Mouse (Mus musculus): ENCODE data around the gene Auts2.

The Auts2 gene

DNA sequence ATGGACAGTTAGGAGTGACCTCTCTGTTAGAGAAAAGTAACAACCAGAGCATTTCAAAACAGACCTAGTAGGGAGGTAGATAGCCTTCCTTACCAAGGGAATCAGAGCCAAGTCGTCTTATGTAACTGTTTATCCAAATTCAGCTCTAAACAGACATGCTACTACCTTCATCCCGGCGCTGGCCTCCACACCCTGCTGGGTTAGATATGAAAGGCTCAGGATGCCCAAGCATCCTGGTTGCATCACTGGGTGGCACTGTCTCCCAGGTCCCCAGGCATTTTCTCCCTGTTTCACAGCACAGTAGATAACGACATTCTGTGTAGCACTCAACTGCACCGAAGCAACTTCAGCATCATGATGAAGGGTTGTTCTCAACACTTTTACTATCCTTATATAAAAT, 154.4 kb downstream of the Auts2 start:
- no peak for DNase-seq (ENCODE audit: low spot score)

- DNase-seq (ENCODE audit: low spot score) = no peak
Measured at GRCm38 (mm10) chr5:132385244-132385855, 157.8 kb downstream of the Auts2 start.

DNA sequence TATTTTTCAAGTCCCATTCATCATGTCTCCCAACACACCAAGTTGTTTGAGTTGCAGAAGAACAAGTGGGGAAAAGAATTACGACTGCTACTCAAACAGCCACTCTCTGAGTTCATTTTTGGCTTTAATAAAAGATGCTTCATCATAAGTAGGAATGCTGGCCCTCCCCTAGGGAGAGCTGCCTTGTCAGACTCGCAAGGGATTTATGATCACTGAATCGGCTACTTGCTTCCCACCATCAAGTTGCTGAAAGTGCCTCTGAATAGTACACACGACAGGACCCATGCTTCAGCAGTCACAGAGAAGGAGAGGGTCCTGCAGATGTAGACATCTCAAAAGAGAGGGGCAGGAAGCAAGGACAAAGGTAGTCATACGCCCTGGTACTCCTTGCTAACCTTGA, 162.9 kb downstream of the Auts2 start:
- DNase-seq (ENCODE audit: low spot score) = no peak

DNA sequence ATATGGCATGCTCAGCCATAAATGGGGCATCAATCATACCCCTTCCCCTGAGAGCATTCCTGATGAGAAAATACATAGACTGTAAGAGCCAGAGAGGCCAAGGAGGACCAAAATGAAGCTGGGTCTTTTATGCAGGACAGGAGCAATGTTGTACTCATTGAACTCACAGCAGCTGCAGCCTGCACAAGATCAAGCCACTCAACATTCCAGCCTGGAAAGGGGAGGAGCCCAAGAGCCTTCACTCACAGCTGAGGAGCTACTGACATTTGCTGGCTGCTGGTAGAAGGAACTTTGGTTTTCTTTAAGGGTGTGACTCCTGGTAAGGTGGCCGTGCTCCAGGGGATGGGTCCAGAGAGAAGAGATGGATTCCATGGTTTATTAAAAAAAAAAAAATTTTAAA, 164.2 kb downstream of the Auts2 start:
- DNase-seq (ENCODE audit: low spot score) = no peak

DNA sequence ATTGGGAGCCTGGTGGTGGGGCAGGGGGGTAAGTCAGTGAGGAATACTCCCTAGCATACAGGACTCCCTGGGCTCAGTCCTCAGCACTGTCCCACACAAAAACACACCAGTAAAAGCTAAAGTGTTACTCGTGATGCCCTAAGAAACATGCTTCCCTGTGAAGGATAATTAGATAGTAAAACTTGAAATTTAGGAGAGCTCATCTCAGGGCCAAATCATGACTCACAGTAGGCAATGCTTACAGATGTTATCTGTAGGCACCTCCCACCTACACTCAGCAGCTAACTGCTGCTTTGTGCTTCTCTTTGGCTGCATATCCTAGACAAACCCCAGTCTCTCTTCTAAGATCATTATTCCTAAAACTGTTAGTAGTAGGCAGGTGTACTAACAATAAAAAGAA, 168.0 kb downstream of the Auts2 start:
- DNase-seq (ENCODE audit: low spot score) = no peak

DNA sequence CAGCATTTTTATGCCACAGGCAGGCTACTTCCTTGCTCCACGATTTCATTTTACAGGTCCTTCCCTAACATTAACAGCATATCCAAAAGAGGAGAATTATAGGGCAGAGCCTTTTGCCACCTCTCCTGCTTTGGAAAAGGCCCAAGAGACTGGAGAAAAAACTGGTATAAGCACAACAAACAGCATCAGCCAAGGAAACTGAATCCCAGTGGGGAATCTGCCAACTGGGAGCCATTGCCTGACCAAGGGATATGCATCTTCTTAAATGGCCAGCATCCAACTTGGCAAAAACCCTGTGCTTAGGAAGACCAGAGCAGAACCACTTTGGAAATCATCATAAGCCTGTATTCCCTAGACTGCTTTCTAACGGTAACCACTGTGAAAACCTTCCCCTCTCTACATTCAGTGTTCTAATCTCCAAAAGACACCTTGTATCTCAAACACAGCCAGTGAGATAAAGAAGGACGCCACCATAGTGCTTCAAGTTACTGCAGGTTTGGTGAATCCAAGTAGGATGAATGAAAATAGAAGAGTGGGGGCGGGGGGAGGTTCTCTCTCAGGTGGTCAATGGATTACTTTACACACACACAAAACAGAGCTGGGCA, 169.6 kb downstream of the Auts2 start:
- DNase-seq (ENCODE audit: low spot score) = no peak

DNA sequence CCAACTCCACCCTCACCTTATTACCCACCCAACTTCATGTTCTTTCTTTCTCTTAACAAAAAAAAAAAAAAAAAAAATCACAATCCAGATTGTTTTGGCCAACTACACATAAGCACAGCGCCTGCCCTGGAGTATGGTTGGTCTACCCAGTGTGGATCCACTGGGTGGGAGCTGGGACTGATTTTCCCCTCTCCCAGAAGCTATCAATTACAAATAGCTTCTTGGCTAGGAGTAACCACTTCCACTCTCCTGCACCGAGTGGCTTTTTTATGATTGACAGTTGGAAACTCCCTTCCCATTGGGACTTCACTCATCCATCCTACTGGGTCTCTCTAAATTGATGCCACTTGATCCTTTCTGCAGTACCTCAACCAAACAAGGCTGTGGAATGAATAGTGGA, 170.5 kb downstream of the Auts2 start:
- DNase-seq (ENCODE audit: low spot score) = no peak

GRCm38 (mm10) chr5:132368678-132369088, 174.5 kb downstream of the Auts2 start:
- no peak for DNase-seq (ENCODE audit: low spot score)

DNA sequence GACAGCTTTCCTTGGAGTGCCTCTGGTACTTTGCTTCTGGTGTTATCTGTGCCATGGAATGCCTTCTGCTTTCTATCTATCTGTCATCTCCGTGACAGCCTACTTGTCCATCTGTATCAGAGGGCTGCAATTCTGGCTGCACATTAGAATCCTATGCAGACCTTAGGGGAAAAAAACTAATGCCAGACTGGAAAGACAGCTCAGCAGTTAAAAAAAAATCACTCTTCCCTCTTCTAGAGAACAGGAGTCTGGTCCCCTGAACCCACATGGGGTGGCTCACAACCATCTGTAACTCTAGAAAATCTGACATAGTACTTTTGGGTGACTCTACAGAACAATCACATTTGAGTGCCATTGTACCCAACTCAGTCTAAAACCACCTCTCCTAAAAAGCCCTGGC, 181.9 kb downstream of the Auts2 start:
- no peak for DNase-seq (ENCODE audit: low spot score)

GRCm38 (mm10) chr5:132357726-132358125, 185.4 kb downstream of the Auts2 start:
- DNase-seq (ENCODE audit: low spot score) = no peak

GRCm38 (mm10) chr5:132355935-132356334, 187.2 kb downstream of the Auts2 start:
- no peak for DNase-seq (ENCODE audit: low spot score)

GRCm38 (mm10) chr5:132352437-132352836, 190.7 kb downstream of the Auts2 start:
- no peak for DNase-seq (ENCODE audit: low spot score)

- DNase-seq (ENCODE audit: low spot score) = no peak
Measured at GRCm38 (mm10) chr5:132351139-132351538, 192.0 kb downstream of the Auts2 start.

DNA sequence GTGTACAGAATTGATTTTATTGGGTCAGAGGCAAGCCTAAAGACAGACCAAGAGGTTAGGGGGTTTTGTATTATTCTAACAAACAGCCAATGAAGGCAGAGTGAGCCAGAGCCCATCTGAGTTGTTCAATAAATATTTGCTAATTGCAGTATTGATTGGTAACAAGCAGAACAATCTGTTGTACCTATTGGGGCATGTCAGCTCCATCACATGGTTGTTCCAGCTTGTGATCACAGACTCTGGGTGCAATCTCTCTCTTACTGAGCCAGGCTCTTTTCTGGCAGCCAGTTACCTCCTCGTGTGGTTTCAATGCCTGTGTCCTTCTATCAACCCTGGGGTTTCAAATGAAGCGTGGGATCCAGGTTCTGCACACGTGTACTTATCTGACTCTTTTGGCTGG, 201.8 kb downstream of the Auts2 start:
- DNase-seq (ENCODE audit: low spot score) = no peak

DNA sequence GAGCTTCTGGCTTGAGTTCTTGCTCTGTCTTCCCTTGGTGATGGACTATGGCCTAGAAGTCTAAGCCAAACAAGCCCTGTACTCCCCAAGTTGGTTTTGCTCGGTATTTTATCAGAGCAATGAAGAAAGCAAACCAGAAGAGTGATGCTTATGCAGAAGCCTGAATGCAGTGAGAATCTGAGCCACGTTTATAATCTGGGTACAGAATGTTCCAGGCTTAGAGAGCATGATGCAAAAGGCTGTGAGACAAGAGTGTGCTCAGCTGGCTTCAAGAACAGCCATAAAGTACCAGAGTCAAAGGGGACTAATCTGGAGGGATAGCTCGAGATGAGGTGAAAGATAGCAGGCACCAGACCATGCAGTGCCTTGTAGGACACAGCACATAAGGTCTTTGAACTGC, 205.5 kb downstream of the Auts2 start:
- no peak for DNase-seq (ENCODE audit: low spot score)

DNA sequence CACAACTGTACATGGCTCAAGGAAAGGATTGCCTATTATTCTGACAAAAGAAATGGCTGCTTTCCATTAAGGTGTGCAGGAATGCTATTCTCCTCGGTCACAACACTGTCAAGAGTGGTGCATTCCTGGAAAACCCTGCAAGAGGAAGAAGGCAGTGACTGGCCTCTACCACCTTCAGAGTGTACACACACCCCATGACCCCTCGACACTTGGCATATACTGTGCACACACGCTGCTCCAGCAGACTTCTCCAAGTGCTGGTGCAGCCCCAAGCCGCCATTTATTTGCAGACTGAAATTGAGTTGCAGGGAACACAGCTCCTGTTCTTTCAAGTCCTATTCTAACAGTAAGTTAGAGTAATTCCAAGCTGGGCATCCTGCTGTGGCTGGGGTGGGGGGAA, 207.4 kb downstream of the Auts2 start:
- DNase-seq (ENCODE audit: low spot score) = no peak

GRCm38 (mm10) chr5:132334796-132335195, 208.3 kb downstream of the Auts2 start:
- DNase-seq (ENCODE audit: low spot score) = no peak

GRCm38 (mm10) chr5:132333744-132334143, 209.4 kb downstream of the Auts2 start:
- no peak for DNase-seq (ENCODE audit: low spot score)

- DNase-seq (ENCODE audit: low spot score) = no peak
Measured at GRCm38 (mm10) chr5:132332521-132332920, 210.6 kb downstream of the Auts2 start.

- no peak for DNase-seq (ENCODE audit: low spot score)
Measured at GRCm38 (mm10) chr5:132329171-132329936, 213.8 kb downstream of the Auts2 start.

DNA sequence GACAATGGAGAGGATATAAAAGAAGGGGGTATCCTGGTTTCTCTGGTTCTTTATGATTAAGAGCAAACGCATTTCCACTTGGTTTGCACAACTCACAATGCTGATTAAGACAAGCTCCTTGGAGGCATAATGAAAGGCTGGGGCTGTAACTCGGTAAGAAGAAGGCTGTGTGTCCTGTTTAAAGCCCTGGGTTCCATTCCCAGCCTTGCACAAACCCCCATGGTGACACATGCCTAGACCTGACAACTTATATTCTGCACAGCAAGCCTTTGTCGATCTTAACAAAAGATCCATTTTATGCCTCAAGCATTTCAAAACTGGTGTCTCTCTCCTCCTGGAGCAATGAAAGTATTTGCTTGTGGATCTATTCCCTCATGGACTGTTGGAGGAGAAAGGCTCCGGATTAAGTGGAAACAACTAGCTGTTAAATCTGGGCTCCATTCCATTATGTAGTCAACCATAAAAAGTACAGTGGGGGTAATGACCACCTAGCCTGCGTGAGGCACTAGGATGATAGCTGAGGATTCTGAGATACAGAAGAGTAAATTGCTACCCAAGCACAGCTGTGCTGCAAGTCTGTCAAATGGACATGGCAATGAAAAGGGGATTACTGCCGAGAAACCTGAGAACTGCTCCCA, 218.8 kb downstream of the Auts2 start:
- DNase-seq (ENCODE audit: low spot score) = no peak

- no peak for DNase-seq (ENCODE audit: low spot score)
Measured at GRCm38 (mm10) chr5:132323608-132324007, 219.5 kb downstream of the Auts2 start.

- no peak for DNase-seq (ENCODE audit: low spot score)
Measured at GRCm38 (mm10) chr5:132322971-132323370, 220.2 kb downstream of the Auts2 start.

All from ovary, postnatal 10 days (tissue).